7 mouse cellular contexts compared by ENCODE assay signal in genomic region chr14:79482251-79482661, GRCm38 (mm10). TPM values are rescaled to one million over a fixed set of nuclear protein-coding genes. Genes with fewer than 3 reads are reported as not detected.
A peak's percentile ranks its signal among the peaks of the same experiment; 100 is the strongest.
DNase-seq lines count a peak whose midpoint lies in the region; ATAC-seq and TF ChIP-seq lines count a peak whose summit lies in the region.

No protein-coding gene starts in this region.

- H3K9ac ChIP-seq in kidney, embryonic 16.5 days (replicated peaks; ENCODE audit: low read length) = peak overlapping the region; percentile 94
- H3K9ac ChIP-seq in lung, embryonic 15.5 days = peak overlapping the region; percentile 96

- H3K4me1 ChIP-seq in testis, adult 2 months (ENCODE audit: control insufficient read depth, insufficient read depth, low read length) = peaks cover 17% of the 10 kb centered on the region
- peaks cover 42% of the 10 kb centered on the region for H3K4me1 ChIP-seq in heart, embryonic 10.5 days
- H3K4me1 ChIP-seq in kidney, embryonic 16.5 days (ENCODE audit: insufficient read depth, low read length) = peaks cover 39% of the 10 kb centered on the region
- H3K4me1 ChIP-seq in lung, embryonic 15.5 days = peaks cover 54% of the 10 kb centered on the region
- H3K4me1 ChIP-seq in small intestine, adult 2 months (ENCODE audit: control insufficient read depth, insufficient read depth, insufficient read length, low read length) = peaks cover 7% of the 10 kb centered on the region

- peak overlapping the region; percentile 85 for H3K4me2 ChIP-seq in kidney, embryonic 16.5 days (replicated peaks; ENCODE audit: low read depth, low read length)
- peak overlapping the region; percentile 75 for H3K4me2 ChIP-seq in lung, embryonic 15.5 days

- ATAC-seq in kidney, embryonic 16.5 days (ENCODE audit: low FRiP score, low TSS enrichment) = no peak; the same call in 1 of the 2 replicates
- no peak; the same call in 1 of the 2 replicates for ATAC-seq in lung, embryonic 15.5 days (ENCODE audit: borderline replicate concordance, extremely low read depth, low FRiP score, low TSS enrichment)

- H3K9me3 ChIP-seq in heart, embryonic 10.5 days = no peaks in the 10 kb centered on the region
- no peaks in the 10 kb centered on the region for H3K9me3 ChIP-seq in kidney, embryonic 16.5 days (ENCODE audit: low read length)
- H3K9me3 ChIP-seq in lung, embryonic 15.5 days = no peaks in the 10 kb centered on the region

- peak overlapping the region; percentile 30; the same call in 1 of the 2 replicates for H3K27ac ChIP-seq in testis, adult 2 months (ENCODE audit: control insufficient read depth, insufficient read depth, low read depth, low read length)
- H3K27ac ChIP-seq in heart, embryonic 10.5 days = peak overlapping the region; percentile 100
- H3K27ac ChIP-seq in kidney, embryonic 16.5 days (ENCODE audit: low read length) = peak overlapping the region; percentile 99
- H3K27ac ChIP-seq in lung, embryonic 15.5 days = peak overlapping the region; percentile 99
- H3K27ac ChIP-seq in small intestine, adult 2 months (ENCODE audit: insufficient read depth, low read depth, low read length) = peak overlapping the region; percentile 100

- no peaks in the 10 kb centered on the region for H3K36me3 ChIP-seq in testis, adult 2 months (ENCODE audit: control insufficient read depth, insufficient read depth, low read length)
- H3K36me3 ChIP-seq in heart, embryonic 10.5 days = peaks cover 10% of the 10 kb centered on the region; the same call in 1 of the 2 replicates
- no peaks in the 10 kb centered on the region for H3K36me3 ChIP-seq in kidney, embryonic 16.5 days (ENCODE audit: insufficient read depth, low read length)
- H3K36me3 ChIP-seq in lung, embryonic 15.5 days = peaks cover 9% of the 10 kb centered on the region; the same call in 1 of the 2 replicates
- H3K36me3 ChIP-seq in small intestine, adult 2 months (ENCODE audit: control insufficient read depth, insufficient read depth, low read length) = no peaks in the 10 kb centered on the region

- no peaks in the 10 kb centered on the region for H3K27me3 ChIP-seq in testis, adult 2 months (ENCODE audit: control insufficient read depth, insufficient read depth, low read length)
- H3K27me3 ChIP-seq in heart, embryonic 10.5 days (ENCODE audit: insufficient read depth, poor library complexity, severe bottlenecking) = no peaks in the 10 kb centered on the region
- no peaks in the 10 kb centered on the region for H3K27me3 ChIP-seq in kidney, embryonic 16.5 days (ENCODE audit: insufficient read depth, low read length)
- no peaks in the 10 kb centered on the region for H3K27me3 ChIP-seq in lung, embryonic 15.5 days
- H3K27me3 ChIP-seq in small intestine, adult 2 months (ENCODE audit: control insufficient read depth, insufficient read depth, low read length) = no peaks in the 10 kb centered on the region

- TF ChIP-seq POLR2A in testis, adult 2 months (IDR thresholded peaks at IDR 0.05; ENCODE audit: control insufficient read depth, low read depth, low read length) = no peak
- TF ChIP-seq POLR2A in small intestine, adult 2 months (IDR thresholded peaks at IDR 0.05; ENCODE audit: low read depth, low read length) = no peak

- no peak for DNase-seq in testis, postnatal 10 days (ENCODE audit: low spot score)
- DNase-seq in c-Kit-negative CD71-positive TER-119-positive erythroid progenitor cells, embryonic 14.5 days (ENCODE audit: low read depth, low spot score) = peak; percentile 42
- DNase-seq in heart, embryonic 10.5 days (ENCODE audit: low spot score) = no peak

- under 1% methylated on average over 11 of the region's 11 CpGs for WGBS in heart, embryonic 10.5 days
- WGBS in kidney, embryonic 16.5 days = 0% methylated on average over 11 of the region's 11 CpGs
- WGBS in lung, embryonic 15.5 days = under 1% methylated on average over 11 of the region's 11 CpGs
- WGBS in small intestine, adult 2 months = under 1% methylated on average over 11 of the region's 11 CpGs

- peak overlapping the region; percentile 91 for H3K4me3 ChIP-seq in testis, adult 2 months (ENCODE audit: control insufficient read depth, low read depth, low read length)
- peak overlapping the region; percentile 95 for H3K4me3 ChIP-seq in heart, embryonic 10.5 days
- H3K4me3 ChIP-seq in kidney, embryonic 16.5 days (ENCODE audit: low read length) = peak overlapping the region; percentile 99
- H3K4me3 ChIP-seq in lung, embryonic 15.5 days = peak overlapping the region; percentile 75
- H3K4me3 ChIP-seq in small intestine, adult 2 months (ENCODE audit: low read depth, low read length) = peak overlapping the region; percentile 85

- no peak for TF ChIP-seq CTCF in testis, adult 2 months (IDR thresholded peaks at IDR 0.05; ENCODE audit: control insufficient read depth, insufficient read depth, insufficient replicate concordance, low read depth, low read length)
- no peak for TF ChIP-seq CTCF in small intestine, adult 2 months (IDR thresholded peaks at IDR 0.05; ENCODE audit: extremely low read depth, insufficient read length, insufficient replicate concordance, low read depth, low read length)

RNA-seq across cellular contexts. Expression of gene Wbp4, which starts 0.9 kb away (rescaled TPM):
- 11.2 and 11.7 TPM in 2 replicates for polyA plus RNA-seq in testis, adult 2 months (2012; rRNA removed)
- 28.4 and 33.6 TPM in 2 replicates for polyA plus RNA-seq in heart, embryonic 10.5 days (2016; fragmentation: Nextera tagmentation; extraction: Ambion mirVana)
- 37.0 and 39.1 TPM in 2 replicates for polyA plus RNA-seq in kidney, embryonic 16.5 days (2015; fragmentation: Nextera tagmentation; extraction: Ambion mirVana)
- 38.0 and 40.0 TPM in 2 replicates for polyA plus RNA-seq in lung, embryonic 15.5 days (2015; fragmentation: Nextera tagmentation; extraction: Ambion mirVana)
- polyA plus RNA-seq in small intestine, adult 2 months (2012; rRNA removed) = 0.98 and 2.0 TPM in 2 replicates

RNA-seq across cellular contexts. Expression of gene Elf1, which starts 1.3 kb away (rescaled TPM):
- 3.2 and 3.9 TPM in 2 replicates for polyA plus RNA-seq in testis, adult 2 months (2012; rRNA removed)
- 7.4 and 7.5 TPM in 2 replicates for polyA plus RNA-seq in heart, embryonic 10.5 days (2016; fragmentation: Nextera tagmentation; extraction: Ambion mirVana)
- 10.2 and 10.3 TPM in 2 replicates for polyA plus RNA-seq in kidney, embryonic 16.5 days (2015; fragmentation: Nextera tagmentation; extraction: Ambion mirVana)
- polyA plus RNA-seq in lung, embryonic 15.5 days (2015; fragmentation: Nextera tagmentation; extraction: Ambion mirVana) = 17.5 and 18.8 TPM in 2 replicates
- 6.4 and 20.1 TPM in 2 replicates for polyA plus RNA-seq in small intestine, adult 2 months (2012; rRNA removed)

RNA-seq across cellular contexts. Expression of gene Kbtbd6, which starts 30.6 kb away (rescaled TPM):
- 28.5 and 30.0 TPM in 2 replicates for polyA plus RNA-seq in testis, adult 2 months (2012; rRNA removed)
- 2.9 and 3.8 TPM in 2 replicates for polyA plus RNA-seq in heart, embryonic 10.5 days (2016; fragmentation: Nextera tagmentation; extraction: Ambion mirVana)
- polyA plus RNA-seq in kidney, embryonic 16.5 days (2015; fragmentation: Nextera tagmentation; extraction: Ambion mirVana) = 3.1 and 4.0 TPM in 2 replicates
- polyA plus RNA-seq in lung, embryonic 15.5 days (2015; fragmentation: Nextera tagmentation; extraction: Ambion mirVana) = 3.8 and 4.6 TPM in 2 replicates
- 0.65 and 0.66 TPM in 2 replicates for polyA plus RNA-seq in small intestine, adult 2 months (2012; rRNA removed)

RNA-seq across cellular contexts. Expression of gene Kbtbd7, which starts 55.9 kb away (rescaled TPM):
- polyA plus RNA-seq in testis, adult 2 months (2012; rRNA removed) = 8.4 and 8.8 TPM in 2 replicates
- polyA plus RNA-seq in heart, embryonic 10.5 days (2016; fragmentation: Nextera tagmentation; extraction: Ambion mirVana) = 9.2 and 9.3 TPM in 2 replicates
- polyA plus RNA-seq in kidney, embryonic 16.5 days (2015; fragmentation: Nextera tagmentation; extraction: Ambion mirVana) = 12.3 and 12.6 TPM in 2 replicates
- polyA plus RNA-seq in lung, embryonic 15.5 days (2015; fragmentation: Nextera tagmentation; extraction: Ambion mirVana) = 11.8 and 12.7 TPM in 2 replicates
- polyA plus RNA-seq in small intestine, adult 2 months (2012; rRNA removed) = 1.8 and 2.3 TPM in 2 replicates

Comparison
In these comparisons a context has a peak if more than half of its experiments do, and no peak if none do; other contexts are left out.
1. H3K27ac ChIP-seq: peak in every context shown above with its lines; median percentile 100 in heart, embryonic 10.5 days; 100 in small intestine, adult 2 months; 99 in kidney, embryonic 16.5 days; 99 in lung, embryonic 15.5 days; 30 in testis, adult 2 months.